Mouse (Mus musculus): ENCODE results near the gene Golt1a.

Gene Golt1a

GRCm38 (mm10) chr1:133347693-133348520 is 38.3 kb downstream of the Golt1a start:
- peak in 1 of 2 experiments; percentile 34 for DNase-seq (ENCODE audit: low spot score in 2 of 2)

DNA sequence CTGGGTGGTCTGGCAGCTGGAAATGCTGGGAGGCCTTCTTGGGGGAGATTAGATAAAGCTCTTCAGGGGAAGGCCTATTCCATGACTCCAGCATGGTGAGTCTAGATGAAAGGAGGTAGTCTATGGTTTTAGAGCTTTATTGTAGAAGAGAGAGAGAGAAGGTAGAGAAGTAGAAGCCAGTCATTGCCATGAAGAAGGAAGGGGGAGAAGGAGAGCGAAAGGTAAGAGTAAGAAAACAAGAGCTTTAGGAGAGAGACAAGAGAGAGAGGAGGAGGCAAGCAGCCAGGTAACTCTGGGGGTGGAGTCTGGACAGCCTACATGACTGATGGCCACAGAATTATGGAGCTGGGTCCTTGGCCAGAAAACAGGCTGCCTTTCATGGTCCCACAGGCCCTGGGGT is 40.6 kb downstream of the Golt1a start, which contains the start of gene Ren1:
Gene Ren1, plus strand, starts transcription at position 301 of the 400 bp plus-strand sequence.
- DNase-seq (ENCODE audit: low spot score in 2 of 2) = no peak

DNA sequence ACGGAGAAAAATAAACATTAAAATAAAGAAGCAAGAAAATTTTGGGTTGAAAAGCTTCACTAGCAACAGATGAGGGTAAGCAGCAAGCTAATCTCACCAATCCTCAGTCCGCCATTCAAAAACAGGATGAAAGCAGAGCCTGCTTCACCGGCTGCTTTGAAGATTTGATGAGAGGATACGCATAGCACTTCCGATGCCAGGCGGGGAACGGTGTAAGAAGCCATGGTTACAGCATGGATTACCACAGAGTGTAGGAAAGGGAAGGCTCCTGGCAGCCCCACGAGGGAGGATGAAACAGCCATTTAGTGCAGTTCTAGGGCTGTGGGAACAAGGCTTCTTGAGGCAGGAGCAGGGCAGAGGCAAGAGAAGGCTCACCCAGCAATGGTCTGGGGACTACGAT is 42.2 kb downstream of the Golt1a start:
- no peak for DNase-seq (ENCODE audit: low spot score in 2 of 2)

DNA sequence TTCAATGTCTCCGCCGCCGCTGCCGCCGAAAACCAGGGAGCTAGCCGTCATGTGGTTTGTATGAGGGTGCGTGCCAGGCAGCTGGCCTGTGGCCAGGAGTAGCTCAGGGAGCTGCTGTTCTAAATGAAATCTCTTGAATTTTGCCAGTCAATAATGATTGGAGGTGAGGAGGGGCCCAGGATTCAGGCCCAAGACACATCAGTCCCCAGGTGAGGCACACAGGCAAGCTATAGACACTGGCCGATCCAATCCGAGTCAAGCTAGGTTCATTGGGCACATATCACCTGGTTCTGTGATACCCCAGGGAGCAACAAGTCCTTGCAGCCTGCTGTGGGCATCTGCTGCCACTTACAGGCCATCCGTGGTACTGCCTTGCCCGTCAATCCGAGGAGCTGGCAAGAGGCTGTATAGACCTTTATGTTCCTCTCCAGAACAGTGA is 43.8 kb downstream of the Golt1a start:
- peak; percentile 62 to 82 for DNase-seq (ENCODE audit: low spot score in 2 of 2)

DNA sequence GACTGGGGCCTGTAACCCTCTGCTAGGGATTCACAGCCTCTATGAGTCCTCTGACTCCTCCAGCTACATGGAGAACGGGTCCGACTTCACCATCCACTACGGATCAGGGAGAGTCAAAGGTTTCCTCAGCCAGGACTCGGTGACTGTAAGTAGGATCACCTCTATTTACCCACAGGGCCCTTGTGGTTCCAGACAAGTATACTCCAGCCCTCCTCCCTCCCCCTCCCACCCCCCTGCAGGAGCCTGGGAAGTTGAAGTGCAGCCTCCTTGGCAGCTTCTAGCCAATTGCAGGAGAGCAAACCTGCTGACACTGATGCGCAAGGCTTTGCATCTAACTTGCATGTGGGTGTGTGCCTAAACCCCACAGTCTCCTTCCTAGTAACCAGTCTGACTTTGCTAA is 45.9 kb downstream of the Golt1a start:
- no peak for DNase-seq (ENCODE audit: low spot score in 2 of 2)

- DNase-seq (ENCODE audit: low spot score in 2 of 2) = no peak
These were observed 46.3 kb downstream of the Golt1a start for GRCm38 (mm10) chr1:133355912-133356311.

GRCm38 (mm10) chr1:133356330-133356729 is 46.7 kb downstream of the Golt1a start:
- peak in 1 of 2 experiments; percentile 51 for DNase-seq (ENCODE audit: low spot score in 2 of 2)

GRCm38 (mm10) chr1:133361006-133361405 is 51.4 kb downstream of the Golt1a start:
- no peak for DNase-seq (ENCODE audit: low spot score in 2 of 2)

DNA sequence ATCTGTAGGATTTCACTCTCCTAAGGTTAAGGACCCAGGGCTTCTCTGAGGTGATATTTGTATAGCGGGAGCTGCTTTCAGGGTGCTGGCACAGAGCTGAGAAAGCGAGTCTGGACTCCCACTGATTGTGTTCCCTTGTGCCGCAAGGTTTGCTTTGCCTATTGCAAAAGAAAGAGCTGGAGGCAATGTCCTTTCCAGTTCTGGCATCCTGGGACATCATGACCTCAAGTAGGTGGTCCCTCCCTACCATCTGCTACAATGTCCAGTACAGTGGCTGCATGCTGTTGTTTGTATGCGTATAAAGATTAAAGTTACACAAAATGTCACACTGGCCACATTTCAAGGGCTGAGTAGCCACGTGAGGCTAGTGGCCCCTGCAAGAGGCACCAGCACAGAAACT is 52.5 kb downstream of the Golt1a start:
- DNase-seq (ENCODE audit: low spot score in 2 of 2) = no peak

DNA sequence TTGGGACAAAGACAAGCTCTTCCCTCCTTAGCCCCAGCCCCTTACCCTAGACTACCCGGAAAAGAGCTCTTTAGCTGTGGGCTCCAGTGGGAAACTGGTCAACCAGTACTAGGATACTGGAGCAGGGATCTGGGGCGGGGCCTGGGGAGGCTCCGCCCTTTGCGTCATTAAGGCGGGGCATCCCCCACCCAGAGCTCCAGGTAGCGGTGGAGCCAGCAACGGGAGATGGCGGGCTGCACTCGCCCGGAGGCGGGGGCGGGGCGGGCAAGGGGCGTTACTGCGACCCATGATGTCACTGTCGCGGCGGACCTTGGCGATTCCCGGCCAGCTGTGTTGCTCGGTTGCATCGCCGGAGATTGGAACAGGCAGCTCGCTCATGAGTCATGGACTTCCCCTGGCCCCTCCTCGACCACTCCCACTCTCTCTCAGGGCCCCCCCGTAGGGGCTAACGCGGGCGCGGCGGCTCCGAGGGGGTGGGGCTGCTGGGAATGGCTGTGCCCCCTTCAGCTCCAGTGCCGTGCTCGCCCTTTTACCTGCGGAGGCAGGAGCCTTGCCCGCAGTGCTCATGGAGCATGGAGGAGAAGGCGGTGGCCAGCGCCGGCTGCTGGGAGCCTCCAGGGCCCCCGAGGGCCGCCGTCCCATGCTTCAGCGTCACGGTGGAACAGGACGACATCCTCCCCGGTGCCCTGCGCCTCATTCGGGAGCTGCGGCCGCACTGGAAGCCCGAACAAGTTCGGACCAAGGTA is 53.8 kb downstream of the Golt1a start, which contains the start of gene Etnk2:
Gene Etnk2, plus strand, starts transcription at position 297 of the 746 bp plus-strand sequence.
- DNase-seq (ENCODE audit: low spot score in 2 of 2) = peak in 1 of 2 experiments; percentile 63

- DNase-seq (ENCODE audit: low spot score in 2 of 2) = no peak
These were observed 54.5 kb downstream of the Golt1a start for GRCm38 (mm10) chr1:133364022-133364630.

- no peak for DNase-seq (ENCODE audit: low spot score in 2 of 2)
These were observed 55.3 kb downstream of the Golt1a start for GRCm38 (mm10) chr1:133364890-133365289.

DNA sequence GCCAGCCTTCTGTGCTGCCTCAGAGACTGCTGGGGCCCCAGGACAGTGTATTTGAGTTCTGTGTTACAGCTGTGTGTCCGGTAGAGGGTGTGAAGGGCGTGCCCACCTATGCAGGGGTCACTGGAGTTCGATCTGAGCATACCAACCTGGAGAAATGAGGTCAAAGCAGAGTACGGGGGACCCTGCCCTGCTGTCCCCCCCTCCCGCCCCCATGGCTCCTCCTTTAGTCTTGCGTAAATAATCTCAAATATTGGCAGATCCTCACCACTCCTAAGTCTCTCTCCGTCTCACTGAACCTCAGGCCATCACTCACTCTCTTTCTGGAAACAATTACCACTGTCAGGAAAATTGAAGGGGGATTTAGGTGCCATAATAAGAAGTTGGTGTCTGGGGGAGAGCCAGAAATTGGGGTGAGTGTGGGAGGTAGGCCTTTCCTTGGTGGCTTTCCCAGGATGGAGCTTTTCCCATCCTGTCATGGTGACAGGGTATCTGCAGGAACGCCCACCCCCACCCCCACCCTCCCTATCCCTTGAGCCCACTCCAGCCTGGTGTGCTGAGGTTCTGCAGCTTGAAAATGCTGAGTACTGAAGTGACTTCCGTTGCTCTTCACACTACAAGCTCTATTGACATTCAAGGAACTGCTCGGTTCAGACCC is 57.5 kb downstream of the Golt1a start:
- no peak for DNase-seq (ENCODE audit: low spot score in 2 of 2)

DNA sequence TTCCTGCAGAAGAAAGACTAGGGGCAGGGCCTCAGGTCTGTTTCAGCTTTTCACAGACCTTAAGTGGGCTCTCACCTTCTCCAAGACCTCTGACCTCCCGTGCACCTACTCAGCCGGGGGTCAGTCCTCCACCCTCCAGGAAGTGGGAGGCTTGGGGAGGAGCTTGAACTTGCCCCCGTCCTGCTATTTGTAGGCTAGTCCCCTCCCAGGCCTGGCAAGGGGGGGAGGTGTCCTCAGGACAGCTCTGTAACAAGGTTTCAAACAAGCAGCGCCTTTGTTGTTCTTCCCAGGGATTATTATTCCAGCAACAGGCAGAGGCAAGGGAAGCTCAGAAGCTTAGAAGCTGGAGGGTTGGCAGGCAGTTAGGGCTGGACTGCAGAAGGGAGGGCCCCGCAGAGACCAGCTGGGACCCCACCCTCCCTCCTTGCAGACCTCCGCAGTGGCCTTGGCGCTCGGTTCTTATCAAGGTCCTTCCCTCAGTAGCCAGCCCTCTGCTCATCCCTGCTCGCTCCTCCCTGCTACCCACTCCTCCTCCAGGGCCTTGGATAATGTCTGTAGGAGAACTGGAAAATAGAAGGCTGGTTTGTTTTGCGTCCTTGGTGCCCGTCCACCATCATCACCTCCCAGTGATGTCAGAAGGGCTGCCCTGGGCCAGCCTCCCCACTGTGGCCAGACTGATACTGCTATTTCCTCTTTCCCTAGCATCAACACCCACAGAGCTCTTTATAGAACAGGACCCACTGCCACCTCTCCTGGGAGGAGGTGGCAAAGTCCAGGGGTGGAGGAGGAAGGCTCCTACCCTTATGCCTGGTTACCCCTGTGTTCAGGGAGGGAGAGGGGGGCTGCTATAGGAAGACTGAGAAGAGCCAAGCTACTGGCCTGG is 58.2 kb downstream of the Golt1a start:
- no peak for DNase-seq (ENCODE audit: low spot score in 2 of 2)

DNA sequence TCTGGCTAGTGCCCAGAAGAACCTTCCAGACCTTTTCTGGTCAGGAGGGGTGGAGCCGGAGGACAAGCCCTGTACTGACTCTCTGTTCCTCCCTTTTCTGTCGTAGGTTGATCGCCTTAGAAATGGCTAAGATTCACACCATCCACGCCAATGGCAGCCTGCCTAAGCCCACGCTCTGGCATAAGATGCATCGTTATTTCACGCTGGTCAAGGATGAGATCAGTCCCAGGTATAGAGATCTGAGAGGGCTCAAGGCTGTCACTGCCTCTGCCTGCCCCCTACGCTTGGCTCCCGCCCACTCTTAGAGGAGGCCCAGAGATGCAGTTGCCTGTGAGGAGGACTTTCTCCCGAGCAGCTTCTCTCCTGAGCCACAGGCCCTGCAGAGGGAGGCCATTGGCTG is 59.0 kb downstream of the Golt1a start:
- no peak for DNase-seq (ENCODE audit: low spot score in 2 of 2)

DNA sequence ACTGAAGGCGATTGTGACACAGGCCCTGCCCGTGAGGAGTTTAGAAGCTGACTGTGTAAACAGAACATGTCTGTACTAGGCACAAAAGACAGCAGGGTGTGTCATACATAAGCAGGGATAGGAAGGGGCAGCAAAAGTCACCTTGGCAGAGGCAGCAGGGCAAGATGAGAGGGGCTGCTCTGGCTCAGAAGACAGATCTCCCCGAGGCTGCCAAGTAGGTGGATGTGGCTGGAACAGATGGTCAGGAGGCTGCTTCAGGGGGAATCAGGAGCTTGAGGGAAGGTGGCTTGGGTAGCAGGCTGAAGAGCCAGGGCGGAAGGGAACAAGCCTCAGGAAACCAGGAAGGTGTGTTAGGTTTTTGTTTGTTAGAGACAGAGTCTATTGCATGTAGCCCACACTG is 60.8 kb downstream of the Golt1a start:
- DNase-seq (ENCODE audit: low spot score in 2 of 2) = no peak

GRCm38 (mm10) chr1:133371431-133371830 is 61.8 kb downstream of the Golt1a start:
- DNase-seq (ENCODE audit: low spot score in 2 of 2) = no peak

GRCm38 (mm10) chr1:133372113-133372512 is 62.5 kb downstream of the Golt1a start:
- DNase-seq (ENCODE audit: low spot score in 2 of 2) = no peak
